Mouse (Mus musculus): ENCODE measurements around the gene Otud7b.

Gene Otud7b

DNA sequence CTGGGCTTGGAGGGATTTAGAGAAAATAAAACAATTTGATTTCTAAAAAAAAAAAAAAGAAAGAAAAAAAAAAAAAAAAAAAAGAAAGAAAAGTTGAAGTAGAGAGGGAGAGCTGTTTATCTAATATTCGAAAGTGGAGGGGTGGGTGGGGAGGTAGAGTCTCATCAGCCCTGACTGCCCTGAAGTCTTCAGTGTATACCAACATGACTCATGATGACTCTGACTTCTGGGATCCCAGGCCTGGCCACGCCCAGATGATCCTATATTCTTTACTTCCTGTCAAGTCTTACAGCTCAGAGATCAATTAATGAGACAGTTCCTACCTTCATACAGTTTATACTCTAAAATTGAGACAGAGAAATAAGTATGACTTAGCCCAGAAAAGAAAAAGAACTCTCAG is 17.1 kb upstream of the Otud7b start:
- no peak for DNase-seq

DNA sequence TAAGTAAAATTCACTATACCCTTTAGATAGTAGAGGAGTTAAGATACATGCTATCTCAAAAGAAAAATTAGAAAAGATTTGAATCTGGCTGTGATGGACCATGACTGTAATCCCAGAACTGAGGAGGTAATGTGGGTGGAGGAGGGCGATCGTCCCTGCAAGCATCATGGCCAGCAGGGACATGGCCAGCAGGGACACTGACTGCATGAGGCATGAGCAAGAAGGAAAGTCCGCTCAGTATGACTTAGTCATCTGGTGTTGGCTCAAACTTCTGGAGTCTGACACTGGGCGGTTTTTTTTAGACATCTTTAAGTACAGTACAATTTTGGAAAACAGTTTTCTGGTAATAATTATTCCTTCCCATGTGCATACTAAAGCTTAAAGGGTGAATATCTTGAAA is 16.5 kb upstream of the Otud7b start:
- DNase-seq = no peak

DNA sequence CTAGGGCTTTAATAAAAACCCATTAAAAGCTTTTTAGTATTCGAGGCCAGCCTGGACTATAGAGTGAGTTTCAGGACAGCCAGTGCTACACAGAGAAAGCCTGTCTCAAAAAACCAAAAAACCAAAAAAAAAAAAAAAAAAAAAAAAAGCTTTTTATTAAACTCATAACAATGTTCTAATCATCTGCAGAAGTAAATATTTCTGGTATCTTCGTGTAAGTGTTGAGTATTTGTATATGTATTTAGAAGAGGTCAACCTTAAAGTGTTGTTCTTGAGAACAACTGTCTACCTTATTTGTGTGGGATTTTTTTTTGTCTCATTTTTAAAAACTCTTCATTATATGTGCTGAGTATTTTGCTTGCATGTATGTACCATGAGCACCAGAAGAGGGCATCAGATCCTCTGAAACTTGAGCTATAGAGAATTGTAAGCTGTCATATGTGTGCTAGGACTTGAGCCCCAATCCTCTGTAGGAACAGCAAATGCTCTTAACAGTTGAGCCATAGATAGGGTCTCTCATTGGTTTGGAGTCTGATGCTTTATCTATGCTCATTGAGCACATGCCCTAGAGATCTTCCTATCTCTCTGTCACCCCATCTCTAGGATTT is 14.3 kb upstream of the Otud7b start:
- DNase-seq = no peak

DNA sequence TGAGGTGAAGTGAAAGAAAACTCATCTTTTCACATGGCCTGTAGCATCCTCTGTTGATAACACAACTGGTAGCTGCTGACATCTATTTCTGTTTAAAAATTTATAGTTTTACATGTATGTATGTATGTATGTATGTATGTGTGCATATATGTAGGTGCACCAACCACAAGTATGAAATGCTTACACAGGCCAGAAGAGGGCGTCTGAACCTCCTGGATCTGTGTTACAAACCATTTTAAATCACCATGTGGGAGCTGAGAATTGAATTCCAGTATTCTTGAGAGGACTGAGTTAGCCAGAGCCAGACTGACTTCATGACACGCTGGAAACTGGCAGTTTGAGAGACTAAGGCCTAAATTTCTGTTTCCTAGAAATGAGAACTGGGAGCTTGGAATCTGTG is 13.2 kb upstream of the Otud7b start:
- no peak for DNase-seq

DNA sequence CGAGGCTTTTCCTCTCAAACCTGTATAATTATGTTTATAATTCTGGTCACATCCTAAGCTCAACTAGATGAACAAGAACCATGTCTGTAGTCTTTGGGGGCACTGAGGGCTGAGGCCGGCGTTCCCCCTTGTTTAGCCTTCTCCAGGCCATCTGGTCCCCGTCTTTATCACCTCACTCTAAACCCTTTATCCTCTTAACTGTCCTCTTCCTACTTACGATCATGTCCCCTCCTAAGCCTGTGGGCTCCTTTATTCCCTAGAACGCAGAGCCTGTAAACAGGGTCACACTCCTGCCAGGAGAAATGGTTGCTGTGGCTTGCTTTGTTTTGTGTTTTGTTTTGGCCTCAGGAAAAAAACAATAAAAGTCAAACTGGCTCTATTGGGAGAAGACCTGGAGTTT is 12.4 kb upstream of the Otud7b start:
- DNase-seq = no peak

DNA sequence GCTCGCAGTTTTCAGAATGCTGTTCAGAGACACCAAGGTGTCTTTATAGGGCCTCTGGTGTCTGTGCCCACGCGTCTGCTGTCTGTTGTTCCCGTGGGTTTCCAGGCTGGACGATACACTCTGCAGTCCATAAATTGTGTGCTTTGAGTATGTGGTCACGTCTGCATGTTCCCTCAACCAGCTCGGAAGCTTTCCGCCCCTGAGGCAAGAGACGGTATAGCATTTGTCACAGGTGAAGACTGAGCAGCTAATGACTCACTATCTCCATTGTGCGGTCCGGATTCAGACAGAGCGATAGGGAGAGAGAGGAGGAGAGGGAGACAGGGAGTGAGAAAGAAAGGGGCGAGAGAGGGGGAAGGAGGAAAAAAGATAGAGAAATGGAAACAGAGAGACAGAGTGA is 10.8 kb upstream of the Otud7b start:
- no peak for DNase-seq

DNA sequence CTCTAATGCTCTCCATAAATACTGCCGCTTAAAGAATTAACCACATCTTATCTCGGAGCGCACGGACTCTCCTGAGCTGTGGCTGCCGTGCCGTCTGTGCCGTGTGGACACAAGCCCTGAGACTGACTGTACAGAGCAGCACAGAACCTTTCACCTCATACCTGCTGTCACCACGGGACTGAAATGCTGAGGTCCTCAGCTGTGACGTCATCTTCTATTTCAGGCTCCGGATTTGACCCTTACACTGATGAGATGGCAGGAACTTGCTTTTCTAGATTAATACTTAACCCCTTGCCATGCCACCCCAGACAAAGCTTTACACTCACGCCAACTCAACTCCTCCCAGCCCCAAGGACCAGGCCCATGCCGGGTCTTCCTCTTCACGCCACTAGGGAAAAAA is 10.1 kb upstream of the Otud7b start:
- no peak for DNase-seq

DNA sequence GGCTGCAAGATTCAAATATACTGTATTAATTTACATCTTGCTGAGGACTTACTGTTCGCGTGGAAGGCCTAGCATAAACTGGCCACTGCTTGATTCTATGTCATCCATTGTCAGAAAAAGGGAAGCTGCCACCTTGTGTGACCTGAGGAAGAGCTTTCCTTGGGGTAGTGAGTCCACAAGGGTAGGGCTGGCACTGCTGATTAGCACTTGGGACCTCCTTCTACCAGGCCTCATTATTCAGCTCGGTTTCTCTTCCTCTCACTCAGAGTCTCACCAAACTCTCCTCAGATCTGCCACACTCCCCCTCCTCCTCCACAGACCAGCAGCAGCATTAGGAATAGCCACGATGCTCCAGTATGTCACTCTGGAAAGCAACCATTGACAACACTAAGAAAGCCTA is 6.2 kb upstream of the Otud7b start:
- no peak for DNase-seq

DNA sequence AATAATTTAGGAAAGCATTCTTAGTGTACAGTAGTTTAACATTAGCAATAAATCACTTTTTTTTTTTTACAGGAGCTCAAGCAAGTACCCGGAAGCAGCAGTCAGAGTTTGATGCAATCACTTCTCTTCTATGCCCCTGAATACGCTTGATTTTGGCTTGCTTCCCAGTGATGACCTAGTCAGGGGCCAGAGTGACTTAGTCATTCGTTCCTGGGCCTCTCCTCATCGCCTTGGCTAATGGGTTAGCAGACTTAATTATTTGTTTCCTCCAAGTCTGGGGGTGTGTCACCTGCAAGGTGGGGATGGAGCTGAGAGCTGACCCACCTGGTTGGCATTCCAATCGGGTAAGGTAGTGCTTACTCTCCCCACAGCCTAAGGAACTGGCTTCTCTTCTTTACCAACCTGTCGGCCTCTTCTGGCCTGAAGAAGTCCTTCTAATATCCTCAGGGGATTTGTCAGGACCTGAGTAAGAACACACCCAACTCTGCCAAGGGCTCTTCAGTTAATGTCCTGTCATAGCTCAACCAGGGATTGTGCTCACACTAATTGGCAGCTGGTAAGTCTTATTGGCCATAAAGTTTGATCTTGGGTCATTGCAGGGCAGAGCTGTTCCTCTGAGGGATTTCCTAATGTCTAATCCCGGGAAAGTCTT is 5.6 kb upstream of the Otud7b start:
- peak in 1 of 2 experiments; percentile 7 for DNase-seq

DNA sequence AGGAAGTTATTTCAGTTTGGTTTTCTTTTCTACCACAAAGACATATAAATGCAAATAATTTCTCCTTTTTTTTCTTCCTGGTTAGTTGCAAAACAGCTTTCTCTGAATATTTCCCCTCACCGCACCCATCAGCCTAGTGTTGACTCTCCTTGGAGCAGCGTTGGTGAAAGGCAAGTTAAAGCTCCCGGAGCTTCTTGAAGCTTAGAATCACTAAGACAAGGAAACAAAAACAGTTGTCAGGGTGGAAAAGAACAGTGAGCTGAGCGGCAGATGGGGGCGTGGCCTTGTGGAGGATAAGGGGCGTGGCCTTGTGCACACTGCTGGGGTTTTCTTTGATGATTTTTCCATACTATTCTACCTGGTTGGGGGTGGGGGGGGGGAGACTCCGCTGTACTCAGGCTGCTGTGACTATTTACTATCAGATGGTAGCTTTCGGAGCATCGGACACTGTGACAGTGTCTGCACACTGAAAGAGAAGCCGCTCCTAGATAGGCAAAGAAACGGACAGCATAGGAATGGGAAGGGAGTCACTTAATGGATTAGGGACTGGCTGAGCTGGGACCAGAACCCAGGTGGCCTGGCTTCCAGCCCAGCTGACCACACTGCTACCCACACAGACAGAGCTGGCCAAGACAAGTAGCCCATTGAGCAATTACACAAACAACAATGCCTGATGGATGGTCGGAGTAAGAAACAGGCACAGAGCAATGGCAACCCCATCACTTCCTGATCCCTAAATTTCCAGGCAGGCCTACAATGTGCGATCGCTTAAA is 2.0 kb upstream of the Otud7b start:
- DNase-seq = peak; percentile 36 to 55

DNA sequence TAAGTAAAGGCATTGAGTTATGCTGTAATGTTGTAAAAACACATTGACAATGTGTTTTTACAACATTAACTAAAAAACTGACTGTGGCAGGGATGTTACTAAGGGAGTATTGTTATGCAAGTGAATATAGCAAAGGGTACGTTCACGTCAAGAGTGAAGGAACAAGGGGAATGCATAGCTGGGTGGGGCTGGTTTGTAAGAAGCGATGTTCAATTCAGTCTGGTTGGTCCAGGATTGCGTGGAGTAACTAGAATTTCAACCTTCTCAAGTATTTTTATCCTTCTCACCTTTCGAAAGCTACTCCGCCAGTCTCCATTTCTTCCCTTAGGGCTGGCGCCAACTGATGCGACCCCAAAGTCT is 446 bp upstream of the Otud7b start:
- DNase-seq = no peak

DNA sequence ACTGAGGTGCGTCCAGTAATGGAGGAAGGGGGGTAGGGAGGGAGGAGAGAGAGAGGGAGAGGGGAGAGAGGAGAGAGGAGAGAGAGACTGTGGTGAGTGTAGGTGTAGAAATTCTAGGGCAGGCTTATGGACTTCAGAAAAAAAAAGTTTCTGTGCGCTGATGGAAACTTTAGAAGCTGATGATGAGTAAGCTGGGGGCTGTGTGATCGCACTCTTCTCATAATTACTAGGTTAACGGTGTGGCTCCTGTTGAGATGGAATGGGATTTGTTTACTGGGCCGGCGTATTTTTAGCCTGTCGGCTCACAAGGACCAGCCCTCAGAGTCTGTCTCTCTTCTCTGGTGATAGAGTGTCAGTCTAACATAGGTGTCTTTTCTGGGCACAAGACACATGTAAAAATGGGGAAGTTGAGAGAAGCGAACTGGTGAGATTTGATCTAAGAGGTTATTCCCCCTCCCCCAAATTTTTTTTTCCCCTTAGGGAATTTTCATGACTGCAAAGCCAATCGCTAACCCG is 963 bp downstream of the Otud7b start:
- peak in 1 of 2 experiments; percentile 20 for DNase-seq

DNA sequence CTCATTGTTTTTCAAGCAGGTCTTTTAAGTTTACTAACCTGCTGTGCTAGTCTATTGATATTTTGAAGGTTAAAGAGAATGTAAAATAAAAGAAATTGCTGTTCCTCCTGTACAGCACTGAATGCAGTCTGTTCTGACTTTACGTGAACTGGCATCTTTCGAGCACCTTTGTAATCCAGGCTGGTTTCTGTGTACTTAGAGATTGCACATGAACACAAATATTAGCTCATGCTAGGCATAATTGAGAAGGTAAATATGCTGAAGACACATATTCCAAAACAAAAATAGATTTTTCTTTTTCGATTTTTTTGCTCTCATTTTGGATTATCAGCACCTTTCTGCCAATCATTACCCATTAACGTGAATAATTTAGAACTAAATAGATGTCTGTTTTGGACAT is 1.8 kb downstream of the Otud7b start:
- no peak for DNase-seq

DNA sequence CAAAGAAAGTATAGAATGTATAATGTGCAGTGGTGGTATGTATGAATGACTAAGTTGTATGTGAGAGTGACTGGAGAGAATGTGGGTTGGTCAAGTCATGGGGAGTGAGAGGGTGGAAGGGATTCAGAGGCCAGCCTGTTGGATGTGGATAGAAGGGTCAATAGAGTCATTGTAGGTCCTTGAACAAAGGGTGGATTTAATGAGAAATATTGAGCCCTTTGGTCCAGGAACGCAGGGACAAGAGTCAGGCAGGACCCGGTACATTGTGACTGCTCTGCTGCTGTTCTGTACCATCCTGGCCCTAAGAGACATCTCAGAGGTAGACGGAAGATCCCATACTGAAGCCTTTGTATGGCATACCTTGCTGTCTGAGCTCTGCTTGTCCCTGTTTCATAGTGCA is 4.0 kb downstream of the Otud7b start:
- no peak for DNase-seq

DNA sequence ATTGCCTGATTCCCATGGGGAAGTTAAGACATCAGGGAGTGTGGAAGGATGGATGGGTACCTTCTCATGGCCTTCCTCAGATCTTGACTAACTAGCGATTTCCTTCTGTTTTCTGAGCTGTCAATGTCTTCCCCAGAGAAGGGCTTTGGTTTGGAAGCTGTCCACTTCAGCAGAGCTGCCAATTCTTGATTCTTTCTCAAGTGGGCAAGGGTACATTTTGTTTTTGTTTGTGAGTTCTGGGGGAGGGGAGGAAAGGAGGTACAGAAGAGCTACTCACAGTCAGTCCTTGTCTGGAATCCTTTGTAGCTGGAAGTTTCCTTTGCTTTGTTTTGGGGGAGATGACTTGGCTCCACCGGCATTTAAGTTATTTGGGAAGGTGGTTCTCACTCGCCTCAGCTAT is 8.9 kb downstream of the Otud7b start:
- DNase-seq = peak in 1 of 2 experiments; percentile 27

DNA sequence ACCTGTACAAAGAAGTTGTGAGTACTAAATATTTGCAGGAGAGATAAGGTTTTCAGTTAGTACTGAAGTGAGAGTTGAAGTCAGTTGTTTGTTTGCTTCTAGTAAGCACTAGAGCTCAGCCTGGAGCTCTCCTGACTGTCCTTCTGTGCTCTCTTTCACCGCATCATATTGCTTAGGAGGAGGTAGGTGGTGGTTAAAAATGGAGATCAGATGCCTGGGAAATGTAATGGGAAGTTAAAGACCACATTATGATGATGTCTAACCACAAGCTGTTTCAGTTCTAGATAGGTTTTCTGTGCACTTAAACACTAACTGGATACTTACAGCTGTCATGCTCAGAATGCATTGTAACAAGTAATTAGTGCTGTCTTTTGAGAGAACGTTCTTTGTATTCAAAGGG is 13.8 kb downstream of the Otud7b start:
- no peak for DNase-seq

DNA sequence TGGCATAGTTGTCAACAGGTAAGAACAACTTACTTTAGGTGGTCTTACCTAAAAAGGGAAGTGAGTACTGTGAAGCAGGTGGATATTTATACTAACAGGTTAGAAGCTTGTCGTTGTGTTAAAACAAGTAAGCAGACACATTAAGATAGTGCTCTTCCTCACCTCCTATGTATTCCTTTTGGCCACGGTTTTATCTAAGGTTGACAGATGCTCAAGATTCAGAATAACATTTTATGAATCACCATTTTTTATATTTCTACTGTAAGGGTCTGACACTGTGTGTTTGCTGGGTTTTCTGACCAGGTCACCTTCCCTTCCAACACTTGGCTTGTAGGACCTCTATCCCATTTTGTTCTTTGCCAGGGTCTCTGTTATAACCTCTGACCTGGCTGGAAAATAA is 14.4 kb downstream of the Otud7b start:
- DNase-seq = no peak

DNA sequence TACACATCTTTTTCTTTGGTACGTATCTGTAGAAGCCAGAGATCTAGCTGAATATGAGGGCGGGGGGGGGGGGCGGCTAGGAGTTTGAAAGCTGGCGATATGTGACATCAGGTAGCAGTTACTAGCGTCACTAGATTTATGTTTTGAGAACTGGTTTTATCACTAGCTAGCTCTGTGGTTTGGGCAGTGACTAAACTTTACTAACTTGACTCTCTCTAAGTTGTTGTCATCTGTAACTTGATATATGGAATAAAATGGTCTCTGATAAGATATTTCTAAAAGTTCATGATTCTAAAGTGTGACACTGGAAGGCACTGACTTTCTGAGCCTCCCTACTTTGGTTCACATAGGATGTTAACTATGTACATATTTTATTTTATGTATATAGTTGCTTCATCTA is 19.9 kb downstream of the Otud7b start:
- no peak for DNase-seq

DNA sequence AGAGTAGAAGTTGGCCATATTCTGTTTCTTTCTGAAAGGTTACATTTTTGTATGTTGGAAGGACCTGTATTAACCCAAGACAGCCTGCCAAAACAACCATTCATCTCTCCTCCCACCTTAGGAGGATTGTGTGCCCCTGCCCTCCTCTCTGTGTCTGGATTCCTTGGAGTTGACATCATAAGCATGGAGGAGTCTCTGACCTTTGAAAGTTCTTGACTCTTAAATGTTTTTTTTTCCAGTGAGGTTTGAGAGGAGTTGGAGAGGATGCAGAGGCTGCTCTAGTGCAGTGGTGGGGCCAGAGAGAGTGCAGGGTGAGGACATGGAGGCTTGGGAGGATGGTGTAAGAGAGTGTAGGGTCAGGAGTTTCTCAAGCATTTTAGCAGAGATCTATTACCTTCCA is 23.8 kb downstream of the Otud7b start:
- DNase-seq = no peak

DNA sequence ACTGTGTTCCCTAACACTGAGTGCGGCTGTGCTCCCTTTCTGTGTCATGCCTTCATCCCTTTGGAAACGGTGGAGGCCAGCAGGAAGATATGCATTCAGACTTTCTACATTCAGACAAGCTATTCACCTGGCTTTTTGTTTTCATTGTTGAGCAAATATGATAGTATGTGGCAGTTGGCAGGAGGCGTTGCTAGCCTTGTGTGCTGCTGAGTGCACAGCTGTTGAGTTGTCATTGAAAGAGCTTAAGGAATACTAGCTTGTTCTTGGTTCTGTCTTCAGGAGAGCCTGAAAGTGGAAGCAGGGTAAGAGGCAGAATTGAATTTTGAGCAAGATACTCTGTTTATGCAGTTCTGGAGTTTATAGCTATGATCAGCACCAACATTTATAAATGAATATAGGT is 28.2 kb downstream of the Otud7b start:
- DNase-seq = no peak

DNA sequence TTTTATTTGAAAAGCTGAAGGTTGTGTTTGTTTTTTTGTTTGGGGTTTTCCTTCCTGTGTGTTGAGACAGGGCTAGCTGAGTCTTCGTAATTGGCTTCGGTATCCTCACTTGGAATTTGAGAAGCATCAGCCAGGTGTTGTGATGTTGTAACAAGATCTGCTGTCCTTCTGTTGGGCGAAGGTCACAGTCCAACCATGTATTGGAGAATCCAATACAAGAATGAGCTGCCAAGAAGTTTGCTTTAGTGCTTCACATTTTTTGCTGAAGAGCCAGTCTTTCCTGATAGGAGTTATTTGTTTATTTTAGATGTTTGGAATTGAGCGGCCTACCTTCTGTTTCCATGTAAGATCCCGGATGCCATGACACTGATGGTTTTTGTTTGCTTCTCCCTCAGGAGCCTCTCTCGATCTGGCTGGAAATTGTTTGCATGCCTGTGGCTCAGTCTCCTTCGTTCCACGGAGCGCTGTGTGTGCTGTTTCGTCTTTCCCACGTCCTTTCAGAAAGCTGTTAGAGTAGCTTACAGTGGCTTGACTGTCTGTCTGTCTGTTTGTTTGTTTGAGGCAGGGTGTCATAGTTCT is 29.1 kb downstream of the Otud7b start:
- no peak for DNase-seq

DNA sequence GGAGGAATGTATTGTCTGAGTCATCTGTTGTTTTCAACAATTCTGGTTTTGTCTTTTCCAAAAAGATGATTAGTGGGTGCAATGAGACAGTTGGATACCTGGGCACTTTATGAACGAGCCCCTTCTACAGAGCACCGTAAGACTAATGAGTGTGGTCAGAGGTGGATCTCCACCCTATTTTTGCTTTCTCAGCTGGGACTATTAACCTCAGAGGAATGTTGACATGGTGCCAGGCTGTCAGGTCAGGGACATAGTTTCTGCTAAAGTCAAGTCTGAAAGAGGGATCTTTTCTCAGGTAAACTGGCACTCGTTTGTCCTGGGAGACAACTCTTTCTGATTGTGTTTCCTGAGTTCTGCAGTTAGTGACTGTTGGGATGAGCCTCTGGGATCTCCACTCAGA is 30.7 kb downstream of the Otud7b start:
- no peak for DNase-seq

DNA sequence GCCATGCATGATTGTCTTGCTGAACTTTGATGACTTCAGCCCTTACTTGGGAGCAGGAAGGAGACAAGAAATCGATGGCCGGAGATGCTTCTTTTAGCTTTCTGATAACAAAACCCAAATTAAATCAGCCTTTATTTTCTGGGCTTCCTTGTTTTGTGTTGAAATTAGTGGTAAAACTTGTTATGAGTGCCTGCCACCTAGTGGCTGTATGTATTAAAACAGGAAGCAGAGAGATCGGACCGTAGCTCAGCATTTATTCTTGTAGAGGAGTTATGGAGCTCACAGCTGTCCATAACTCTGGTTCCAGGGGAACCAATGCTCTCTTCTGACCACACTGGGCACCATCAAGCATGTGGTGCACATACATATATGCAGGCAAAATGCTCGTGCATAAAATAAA is 43.6 kb downstream of the Otud7b start:
- peak; percentile 65 to 77 for DNase-seq

DNA sequence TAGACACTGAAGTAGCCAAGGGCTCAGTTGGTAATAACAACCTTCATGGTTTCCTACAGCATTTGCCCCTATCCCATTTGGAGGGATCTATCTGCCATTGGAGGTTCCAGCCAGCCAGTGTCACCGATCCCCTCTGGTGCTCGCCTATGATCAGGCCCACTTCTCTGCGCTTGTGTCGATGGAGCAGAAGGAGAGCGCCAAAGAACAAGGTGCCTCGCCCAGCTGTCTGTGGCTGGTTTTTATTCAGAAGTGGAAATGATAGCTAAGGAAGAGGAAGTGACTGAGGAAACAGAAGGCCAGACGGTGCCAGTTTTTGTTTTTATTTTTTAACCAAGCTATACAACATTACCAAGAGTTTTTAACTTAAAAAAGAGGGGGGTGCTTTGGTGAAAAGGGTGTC is 47.5 kb downstream of the Otud7b start:
- DNase-seq = no peak

Data from cerebellum, postnatal 10 days (tissue).